Mouse (Mus musculus) left cerebral cortex, adult 9 months (tissue): ENCODE results near the gene Kcnn3.

Experiments used
- DNase-seq, 2 experiments: peaks; one replicate each; pipeline ENCODE4 v3.0.0; 2022; ENCODE audit warnings: low spot score in 2 of 2

The Kcnn3 gene

DNA sequence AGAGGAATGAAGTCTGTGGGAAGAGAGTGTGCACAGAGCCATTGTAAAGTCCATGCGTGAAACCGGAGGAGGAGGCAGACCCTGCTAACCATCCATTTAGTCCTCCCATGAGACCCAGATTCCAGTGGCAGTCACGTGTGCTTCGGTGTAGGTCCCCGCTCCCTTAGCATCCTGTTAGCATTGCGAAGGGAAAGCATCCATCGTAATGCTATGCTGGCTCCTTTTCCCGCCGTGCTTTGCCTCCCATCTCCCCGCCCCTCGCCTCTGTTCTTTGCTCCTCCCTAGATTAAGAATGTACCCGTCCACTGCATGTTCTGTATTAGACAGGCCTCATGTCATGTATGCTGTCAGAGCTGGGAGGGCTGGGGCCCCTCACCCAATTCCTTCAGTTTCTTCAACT, 144.8 kb downstream of the Kcnn3 start:
- DNase-seq: no peak

DNA sequence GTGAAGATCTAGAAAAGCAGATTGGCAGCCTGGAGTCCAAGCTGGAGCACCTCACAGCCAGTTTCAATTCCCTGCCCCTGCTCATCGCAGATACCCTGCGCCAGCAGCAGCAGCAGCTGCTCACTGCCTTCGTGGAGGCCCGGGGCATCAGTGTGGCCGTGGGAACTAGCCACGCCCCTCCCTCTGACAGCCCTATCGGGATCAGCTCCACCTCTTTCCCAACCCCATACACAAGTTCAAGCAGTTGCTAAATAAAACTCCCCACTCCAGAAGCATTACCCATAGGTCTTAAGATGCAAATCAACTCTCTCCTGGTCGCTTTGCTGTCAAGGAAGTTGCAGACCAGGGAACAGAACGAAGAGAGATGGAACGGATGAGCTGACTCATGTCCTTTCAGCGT, 147.2 kb downstream of the Kcnn3 start:
- DNase-seq: no peak

DNA sequence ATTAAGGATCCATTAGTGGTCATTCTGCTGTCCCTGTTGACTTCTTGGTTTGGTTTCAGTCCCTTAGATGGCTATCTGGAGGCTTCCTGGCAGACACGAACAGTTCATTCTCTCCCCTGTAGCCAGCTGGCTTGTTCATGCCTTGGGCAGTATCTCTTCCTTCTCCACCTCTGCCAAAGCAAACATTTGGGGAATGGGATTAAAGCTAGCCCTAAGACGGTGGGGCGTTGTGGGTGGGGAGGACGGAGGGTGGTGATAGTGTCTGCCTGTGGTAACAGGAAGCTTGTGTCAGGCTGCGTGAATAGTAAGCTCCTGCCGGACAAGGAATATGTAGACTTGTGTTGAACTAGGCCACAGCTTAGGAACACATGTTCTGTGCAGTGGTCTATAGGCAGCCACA, 151.4 kb downstream of the Kcnn3 start:
- DNase-seq: no peak

DNA sequence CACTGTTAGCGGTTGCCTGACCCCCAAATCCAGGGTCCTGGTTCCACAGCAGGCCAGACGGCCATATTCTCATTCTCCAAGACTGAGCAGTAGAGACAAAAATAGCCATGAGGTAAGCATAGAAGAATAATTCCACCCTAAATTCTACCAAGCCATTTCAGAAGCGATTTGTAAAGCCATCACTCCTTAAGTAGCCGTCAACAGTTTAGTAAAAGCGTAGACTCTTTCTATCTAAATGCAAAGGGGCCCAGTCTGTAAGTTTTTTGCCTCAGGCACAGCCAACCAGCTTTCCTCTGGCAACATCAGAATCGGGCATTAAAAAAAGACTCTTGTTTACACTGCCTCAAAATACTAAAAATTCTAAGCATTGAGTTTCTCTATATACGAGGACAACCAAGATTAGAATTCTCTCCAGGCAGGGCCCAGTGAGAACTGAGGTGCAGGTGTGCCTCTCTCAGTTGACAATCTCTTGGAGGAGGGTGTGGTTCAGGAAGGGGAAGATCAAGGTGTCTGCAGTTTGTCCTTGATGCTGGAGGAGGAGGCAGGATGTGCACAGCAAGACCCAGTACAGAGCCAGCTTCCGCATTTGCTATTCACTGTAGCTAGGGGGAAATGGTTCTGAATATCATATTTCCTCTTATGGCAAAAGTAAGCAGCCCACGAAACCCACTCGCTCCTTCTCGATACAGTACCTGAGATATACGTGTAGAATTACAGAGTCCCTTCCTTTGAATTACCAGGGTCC, 152.8 kb downstream of the Kcnn3 start:
- no peak for DNase-seq

DNA sequence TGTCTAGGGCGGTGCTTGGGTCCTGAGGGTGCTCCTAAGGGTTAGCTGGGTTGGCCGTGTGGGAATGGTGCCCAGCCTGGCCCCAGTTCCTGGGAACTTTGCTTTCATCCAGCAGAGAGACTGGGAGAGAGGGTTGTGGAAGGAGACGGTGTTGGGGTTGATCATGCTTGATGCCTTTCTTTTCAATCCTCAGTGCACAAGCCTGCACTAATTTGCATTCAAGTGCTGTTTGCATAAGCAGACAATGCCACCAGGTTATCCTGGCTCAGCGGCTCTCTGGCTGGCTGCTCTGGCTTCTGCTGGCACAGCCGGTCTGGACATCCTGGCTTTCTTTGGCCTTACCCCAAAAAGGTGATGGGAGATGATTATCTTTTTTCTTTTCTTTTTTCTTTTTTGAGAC, 157.7 kb downstream of the Kcnn3 start:
- DNase-seq: no peak

DNA sequence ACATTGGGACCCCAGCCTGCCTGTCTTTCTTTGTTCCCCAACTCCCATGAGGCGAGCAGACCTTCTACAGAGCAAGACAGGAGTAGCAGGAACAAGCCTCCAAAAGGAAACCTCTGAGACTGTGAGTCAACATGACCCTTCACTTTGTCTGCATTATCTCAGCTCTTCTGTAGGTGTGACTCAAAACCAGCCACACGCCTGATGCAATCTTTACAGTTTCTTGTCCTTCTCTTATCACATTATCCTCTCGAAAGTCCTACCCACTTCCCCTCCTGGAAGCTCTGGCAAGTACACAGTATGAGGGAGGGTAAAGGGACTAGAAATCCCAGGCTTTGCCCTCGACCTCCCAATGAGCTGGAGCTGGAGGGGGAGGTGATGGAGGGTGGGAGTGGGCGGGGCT, 166.1 kb downstream of the Kcnn3 start:
- no peak for DNase-seq

DNA sequence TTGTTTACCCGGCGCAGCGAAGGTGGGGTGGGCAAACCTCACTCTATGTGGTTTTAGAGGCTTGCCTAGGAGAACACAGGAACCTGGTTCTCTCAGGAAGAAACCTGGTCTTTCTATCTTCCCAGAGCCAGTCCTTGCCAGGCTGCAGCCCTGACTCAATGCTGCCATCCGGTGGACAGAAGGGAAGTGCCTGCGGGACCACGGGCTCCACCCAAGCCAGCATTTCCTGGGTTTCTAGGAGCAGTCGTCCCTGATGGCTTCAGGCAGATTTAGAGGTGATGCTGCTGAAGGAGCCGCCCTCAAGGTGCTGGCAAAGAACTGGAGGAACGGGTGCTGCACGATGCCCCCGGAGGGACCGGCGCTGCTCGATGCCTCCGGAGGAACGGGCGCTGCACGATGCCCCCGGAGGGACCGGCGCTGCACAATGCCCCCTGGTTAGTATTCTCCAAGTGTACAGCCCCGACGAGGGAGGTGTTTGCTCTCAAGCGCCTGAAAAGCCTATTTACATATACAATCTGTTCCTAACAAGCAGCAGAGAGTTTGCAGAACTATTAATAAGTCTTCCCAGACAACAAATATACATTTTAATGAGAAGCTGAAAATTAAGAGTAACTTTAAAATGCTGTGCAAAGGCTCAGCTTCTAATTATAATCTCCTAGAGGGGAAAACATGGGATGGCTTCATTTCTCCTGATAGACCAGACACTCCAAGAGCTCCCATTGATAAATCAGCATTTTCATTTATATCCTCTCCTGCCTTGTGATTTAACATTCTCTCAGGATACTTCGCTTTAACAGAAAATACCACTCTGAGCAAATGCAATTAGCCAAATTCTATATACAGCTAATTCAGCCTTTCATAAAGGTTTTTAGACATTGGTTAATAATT, 169.0 kb downstream of the Kcnn3 start:
- DNase-seq: peak; percentile 71 to 95

DNA sequence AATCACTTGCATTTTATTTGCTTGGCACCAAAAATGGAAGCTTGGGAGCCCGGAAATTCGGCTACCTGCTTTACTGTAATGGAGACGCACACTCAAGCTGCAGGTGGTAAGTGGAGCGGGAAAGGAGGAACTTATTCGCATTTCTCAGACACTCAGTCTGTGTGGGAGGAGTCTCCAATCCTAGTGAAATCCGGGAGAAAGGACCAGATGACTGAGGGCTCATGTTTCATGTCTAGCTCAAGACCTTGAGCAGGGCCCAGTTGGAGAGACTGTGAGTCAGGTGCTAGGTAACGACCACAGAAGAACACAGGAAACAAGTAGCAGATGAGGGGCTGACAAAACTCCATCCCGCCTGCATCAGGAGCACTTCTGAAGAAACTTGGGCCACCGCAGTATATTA, 171.8 kb downstream of the Kcnn3 start:
- DNase-seq: no peak

DNA sequence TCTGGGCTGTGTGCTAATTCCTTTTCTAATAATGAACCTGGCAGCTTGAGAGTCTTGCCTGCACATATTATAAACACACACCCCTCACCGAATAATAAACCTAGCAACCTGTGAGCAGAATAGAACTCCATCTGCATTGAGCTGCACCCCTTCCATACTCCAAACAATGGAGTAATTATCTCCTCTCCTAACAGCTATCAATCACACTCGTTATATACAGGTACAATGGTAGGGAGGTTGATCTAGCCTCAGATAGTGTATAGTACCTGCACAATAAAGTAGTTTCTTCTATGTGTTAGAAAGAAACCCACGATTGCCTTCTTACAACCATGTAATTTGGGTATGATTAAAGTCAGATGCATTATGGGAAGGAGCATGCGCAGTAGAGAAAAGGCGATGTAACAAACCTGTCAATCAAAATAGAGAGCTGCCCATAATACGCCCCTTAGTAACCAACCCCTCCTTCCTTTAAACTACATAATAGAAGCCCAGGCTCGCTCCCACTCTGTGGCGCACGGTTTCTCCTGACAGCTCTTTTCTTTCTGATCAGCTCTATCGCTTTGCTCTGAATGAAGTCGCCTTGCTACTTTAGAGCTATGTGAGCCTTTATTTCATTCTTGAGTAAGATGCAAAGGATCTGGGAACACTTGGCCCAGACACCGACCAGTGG, 176.3 kb downstream of the Kcnn3 start:
- peak in 1 of 2 experiments; percentile 40 for DNase-seq

DNA sequence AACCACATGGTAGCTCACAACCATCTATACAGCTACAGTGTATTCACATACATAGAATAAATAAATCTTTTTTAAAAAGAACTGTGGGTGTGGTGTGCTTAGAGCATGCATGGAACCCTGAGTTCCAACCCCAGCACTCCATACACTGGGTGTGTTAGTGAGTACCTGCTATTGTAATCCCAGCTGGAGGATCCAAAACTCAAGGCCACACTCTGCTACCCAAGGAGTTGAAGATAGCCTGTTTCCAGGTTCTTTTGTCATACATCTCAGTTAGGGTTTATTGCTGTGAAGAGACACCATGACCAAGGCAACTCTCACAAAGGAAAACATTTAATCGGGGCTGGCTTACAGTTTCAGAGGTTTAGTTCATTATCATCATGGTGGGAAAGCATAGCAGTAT, 179.0 kb downstream of the Kcnn3 start:
- DNase-seq: no peak

DNA sequence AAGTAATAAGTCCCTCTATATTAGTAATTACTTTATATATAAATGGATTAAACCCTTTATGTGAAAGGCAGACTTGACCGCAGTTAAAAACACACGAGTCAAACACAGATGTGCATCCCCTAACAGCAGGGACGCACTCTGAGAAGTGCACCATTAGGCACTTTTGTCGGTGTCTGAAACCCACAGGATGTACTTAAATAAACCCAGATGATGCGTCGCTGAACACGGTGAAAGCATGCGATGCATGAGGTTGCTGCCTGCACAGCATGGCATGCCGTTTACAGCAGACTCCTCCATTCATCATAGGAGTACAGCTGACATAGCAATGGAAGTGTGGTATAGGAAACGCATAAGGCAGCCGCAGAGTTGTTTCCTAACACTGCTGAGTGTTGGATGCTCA, 180.5 kb downstream of the Kcnn3 start:
- no peak for DNase-seq

DNA sequence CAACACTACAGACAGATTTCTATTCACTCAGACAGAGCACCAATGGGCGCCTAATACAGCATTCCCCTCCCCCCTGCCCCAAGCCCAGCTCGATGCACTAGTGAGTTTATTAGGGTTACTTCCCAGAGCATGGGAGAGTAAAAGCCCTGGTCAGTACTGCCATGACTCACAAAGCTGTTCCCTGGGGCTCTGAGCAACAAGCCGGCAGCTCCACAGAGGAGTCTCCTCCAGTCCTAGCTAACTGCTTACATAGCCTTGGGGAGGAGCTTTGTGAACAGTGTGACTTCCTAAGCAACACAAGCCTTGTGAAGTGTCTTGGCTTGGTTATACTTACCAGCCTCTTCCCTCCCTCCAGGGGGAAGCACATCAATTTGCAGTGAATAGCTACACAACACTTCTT, 183.6 kb downstream of the Kcnn3 start:
- no peak for DNase-seq

DNA sequence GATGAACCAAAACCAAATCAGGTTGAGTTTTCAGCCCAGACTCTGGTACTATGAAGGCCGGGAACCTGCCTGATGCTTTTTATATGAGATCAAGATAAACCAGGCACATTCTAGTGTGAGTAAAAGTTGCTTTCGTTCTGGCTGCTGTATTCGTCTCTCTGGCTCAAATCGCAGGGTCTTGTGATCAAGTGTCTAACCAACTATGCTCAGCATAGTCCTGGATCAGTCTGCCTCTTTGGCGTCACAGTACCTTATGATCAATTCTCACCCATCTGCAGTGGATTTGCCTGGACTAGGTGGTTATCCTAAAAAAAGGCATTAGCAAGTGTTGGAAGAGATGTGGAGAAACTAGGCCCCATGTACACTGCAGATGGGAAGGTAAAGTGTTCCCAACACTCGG, 184.1 kb downstream of the Kcnn3 start:
- peak in 1 of 2 experiments; percentile 34 for DNase-seq

DNA sequence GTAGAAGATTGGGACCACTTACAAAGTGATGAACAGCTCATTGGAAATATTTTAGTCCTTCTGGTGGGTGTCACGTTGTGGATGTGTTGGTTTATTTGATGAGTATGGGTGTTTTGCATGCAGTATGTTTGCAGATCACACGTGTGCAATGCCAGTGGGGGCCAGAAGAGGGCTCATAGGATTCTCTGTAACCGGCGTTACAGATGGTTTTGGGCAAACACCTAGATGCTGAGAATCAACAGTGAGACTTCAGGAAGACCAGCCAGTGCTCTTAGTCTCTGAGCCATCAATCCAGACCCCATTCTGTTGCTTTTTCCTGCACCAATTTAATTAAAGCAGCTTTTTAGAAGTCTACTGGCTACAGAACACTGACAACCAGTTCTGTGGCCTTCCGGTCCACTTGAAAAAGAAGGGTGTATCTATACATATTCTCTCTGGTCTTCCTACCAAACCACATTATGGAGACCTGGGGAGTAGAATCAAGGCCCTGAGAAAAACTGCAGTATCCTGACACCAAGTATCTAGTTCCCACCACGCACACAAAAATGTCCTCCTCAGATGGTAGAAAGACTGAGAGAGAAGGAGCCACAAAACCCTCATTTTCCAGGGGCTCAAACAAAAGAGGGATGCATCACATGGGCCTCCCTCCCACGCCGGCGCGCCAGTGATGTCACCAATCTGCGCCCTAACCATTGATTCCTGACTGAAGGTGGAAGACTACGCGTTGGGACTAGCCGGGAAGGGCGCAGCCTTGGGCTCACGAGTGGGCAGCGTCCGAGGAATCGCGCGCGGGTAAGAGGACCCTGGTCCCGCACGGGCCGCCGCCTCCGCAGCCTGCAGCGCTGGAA, 194.6 kb downstream of the Kcnn3 start, which contains the start of gene Adar:
TSS of gene Adar (plus strand) at position 664 of the 848 bp plus-strand sequence.
- peak; percentile 74 to 95 for DNase-seq

DNA sequence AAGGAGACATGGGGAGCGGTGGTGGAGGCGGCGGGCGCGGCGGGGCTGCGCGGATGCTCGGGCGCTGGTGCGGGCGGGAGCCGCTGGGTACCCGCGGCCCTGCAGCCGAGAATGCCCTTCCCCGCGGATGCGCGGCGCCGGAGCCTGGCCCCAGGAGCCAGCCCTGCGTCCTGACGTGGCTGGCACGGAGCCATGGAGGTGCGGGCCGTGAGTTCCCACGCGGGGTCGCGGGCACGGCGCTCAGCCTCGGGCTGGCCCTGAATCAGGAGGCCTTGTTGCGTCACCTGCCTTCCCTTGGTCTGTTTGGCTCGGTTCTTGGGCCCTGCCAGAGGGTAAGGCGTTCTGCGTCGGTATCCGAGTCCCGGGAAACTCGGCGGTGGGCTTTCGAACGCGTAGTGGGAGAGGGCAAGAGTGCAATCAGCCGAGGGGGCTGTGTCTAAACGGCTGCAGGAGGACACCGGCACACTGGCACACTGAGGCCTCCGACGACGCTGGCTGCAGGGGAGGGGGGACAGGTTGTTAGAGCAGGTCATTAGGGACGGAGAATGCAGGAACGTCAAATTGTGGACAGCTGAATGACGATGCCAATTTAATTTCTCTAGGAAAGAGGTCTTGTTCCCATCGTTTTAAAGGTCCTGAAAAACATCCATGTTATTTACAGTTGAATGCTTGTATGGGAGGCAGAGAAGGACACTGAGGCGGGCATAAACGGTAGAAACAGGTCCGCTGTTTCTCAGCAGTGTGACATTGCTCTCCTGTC, 195.4 kb downstream of the Kcnn3 start:
- peak in 1 of 2 experiments; percentile 39 for DNase-seq

DNA sequence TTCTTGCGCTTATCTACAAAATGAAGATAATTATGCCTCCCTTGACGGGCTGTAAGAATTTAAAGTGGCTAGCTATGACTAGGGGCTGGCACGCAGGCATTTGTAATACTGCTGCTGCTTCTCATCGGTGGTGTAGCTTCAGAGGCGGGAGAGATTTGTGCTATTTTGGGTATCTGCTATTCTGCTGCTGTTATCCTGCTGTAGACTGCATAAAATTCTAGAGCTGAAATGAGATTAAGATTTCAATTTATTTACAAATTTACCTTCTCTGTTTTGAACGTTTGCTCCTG, 195.9 kb downstream of the Kcnn3 start:
- peak in 1 of 2 experiments; percentile 22 for DNase-seq

DNA sequence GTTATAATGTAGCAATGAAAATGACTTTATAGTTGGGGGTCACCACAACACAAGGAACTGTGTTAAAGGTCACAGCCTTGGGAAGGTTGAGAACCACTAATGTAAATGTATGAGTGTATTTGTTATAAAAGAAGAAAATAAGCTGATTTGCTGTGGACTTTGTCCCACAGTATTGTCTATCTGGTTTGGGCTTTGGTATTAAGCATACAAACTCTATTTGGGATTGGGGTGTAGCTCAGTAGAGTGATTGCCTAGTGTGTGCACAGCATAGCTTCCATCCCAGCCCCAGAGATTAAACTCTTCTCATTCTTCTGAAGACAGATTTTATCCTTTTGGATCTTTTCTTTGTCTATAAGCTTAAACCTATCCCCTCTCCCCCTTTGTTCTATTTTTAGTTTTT, 202.1 kb downstream of the Kcnn3 start:
- DNase-seq: no peak

DNA sequence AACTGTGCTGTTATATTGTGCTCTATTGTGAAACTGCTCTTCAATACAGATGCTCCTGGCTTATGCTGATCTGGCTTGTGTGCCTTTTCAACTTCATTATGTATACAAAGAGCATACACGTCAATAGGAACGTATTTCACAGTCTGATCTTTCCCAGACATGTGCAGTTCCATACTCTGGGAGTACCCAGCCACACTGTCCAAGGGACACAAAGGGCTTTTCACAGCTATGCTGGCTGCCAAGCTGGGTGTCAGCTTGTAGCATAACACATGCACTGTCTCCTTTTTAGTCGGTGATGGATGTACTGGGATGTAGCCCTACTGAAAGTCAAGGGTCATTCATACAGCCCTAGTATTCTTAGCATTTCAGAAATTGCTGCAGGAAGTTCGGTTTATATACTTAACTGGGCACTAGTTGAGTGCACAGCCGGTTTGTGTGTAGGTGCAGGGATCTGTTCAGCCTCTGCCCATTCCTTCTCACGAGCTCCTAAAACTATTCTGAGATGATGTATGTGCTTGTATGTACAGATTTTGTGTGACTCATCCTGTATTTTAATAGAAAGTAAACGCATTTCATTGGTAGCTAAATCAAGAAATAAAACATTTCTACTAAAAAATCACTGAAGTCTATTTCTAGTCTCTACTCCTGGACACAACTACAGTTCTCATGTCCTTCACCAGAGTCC, 203.6 kb downstream of the Kcnn3 start:
- DNase-seq: peak in 1 of 2 experiments; percentile 25
